Mouse (Mus musculus): ENCODE data around the gene Arpp21. TPM values are rescaled to one million over a fixed set of nuclear protein-coding genes. Genes with fewer than 3 reads are reported as not detected.

Arpp21 gene
- total RNA-seq, 2 experiments from 2014 or later: 705 to 707 TPM

DNA sequence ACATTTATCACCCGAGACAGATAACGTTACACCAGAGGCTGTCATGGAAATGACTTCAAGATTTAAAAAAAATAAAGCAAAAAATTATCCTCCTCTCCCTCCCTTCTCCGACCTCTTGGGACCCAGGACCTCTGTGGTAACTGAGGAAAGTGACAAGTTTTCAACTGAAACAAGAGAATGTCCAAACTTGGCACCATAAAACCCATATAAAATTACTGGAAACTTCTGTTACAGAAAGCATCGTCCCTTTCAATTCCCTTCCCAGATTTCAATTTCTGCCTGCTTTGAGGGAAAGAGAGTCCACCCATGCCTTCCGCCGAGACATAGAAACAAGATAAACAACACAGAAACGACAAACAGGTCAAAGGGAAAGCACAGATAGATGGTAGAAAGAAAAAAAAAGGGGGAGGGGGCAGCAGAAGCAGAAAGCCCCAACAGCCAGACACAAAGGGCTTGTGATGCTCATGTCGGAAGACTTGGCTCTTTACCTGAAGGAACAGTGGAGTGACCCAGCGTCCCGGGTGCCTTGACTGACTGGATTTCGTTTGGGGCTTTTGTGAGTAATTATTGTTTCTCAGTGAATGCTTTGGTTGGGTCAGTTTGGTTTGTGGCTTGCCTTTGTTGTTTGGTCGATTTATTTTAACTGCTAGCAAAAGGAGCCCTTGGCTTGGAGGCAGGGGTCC is 1.8 kb downstream of the Arpp21 start:
- DNase-seq (ENCODE audit: extremely low spot score in 1 of 2, low spot score in 2 of 2): no peak

GRCm38 (mm10) chr9:112233378-112233777 is 2.4 kb downstream of the Arpp21 start:
- intact Hi-C loops (cut with DNase I): loop anchor here (10.0 kb wide), 3 partner anchors 491 to 1411 kb away; no protein-coding TSS in a partner anchor
- no peak for DNase-seq (ENCODE audit: extremely low spot score in 1 of 2, low spot score in 2 of 2)

More for the DNA sequence above, 1.8 kb downstream of the Arpp21 start:
- intact Hi-C loops (cut with DNase I): loop anchor here (10.0 kb wide), 3 partner anchors 491 to 1411 kb away; no protein-coding TSS in a partner anchor

DNA sequence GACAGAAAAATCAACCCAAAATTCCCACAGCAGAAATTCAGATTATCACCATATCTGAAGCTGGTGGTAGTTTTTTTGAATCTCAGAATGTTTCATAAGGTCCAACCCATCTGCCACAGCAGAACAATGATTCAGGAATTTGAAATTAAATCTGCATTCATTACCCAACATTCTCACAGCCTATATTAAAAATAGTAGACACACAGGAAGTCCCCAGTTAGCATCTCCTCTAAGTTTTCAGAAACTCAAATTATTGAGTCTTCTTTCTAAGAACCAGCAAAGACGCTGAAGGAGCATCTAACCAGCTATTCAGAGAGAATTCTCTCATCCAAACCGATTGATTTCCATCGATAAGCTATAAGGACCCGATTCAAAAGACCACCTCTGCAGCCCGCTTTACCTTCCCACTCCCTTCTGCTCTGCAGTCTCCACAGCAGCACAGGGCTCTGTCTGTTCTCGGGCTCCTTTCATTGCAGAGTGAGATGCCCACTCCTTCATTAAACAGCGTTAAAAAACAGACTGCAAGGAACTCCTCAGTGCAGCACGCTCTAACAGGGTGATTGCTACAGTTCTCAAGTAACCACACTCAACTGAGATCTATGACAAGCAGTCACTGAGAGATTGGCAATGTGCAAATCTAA is 3.7 kb downstream of the Arpp21 start:
- intact Hi-C loops (cut with DNase I): loop anchor here (10.0 kb wide), 3 partner anchors 493 to 1413 kb away; no protein-coding TSS in a partner anchor

DNA sequence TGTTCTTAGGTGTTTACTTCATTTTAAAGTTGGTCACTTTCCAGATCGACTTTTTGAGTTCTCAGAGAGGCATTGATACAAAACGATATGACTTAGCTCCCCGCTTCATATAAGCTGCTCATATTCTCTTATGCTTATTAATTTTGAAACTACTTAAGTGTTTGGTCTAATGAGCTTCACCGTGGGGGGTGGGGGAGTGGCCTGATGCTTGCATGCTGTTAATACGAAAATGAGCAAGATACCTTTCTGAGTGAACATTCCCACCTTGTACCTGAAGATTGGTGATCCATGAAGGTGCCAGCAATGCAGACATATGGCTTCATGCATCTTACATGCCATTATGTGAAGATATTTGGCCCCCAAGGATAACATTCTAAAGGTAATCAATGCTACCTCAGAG is 4.4 kb downstream of the Arpp21 start:
- intact Hi-C loops (cut with DNase I): loop anchor here (10.0 kb wide), 3 partner anchors 493 to 1413 kb away; no protein-coding TSS in a partner anchor
- DNase-seq (ENCODE audit: extremely low spot score in 1 of 2, low spot score in 2 of 2): peak in 1 of 2 experiments; percentile 40

More for the DNA sequence above, 3.7 kb downstream of the Arpp21 start:
- DNase-seq (ENCODE audit: extremely low spot score in 1 of 2, low spot score in 2 of 2): no peak

GRCm38 (mm10) chr9:112230716-112231361 is 4.9 kb downstream of the Arpp21 start:
- DNase-seq (ENCODE audit: extremely low spot score in 1 of 2, low spot score in 2 of 2): no peak
- intact Hi-C loops (cut with DNase I): loop anchor here (10.0 kb wide), 3 partner anchors 494 to 1414 kb away; no protein-coding TSS in a partner anchor

DNA sequence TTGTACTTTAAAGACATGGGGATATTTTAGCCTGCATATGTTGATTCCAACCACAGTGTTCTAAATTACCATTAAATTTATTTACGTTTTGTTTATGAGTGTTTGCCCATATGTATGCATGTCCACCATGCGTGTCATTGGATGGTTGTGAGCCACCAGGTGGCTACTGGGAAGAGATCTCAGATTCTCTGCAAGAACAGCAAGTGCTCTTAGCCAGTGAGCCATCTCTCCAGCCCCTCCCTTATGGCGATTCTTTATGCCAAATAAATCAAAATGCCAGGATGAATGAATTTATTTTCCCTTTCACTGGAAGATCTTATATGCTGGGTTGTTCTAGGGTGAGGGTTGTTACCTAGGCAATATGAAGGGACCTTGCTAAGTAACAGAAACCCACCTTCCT is 7.3 kb downstream of the Arpp21 start:
- no peak for DNase-seq (ENCODE audit: extremely low spot score in 1 of 2, low spot score in 2 of 2)
- intact Hi-C loops (cut with DNase I): no loop called here

DNA sequence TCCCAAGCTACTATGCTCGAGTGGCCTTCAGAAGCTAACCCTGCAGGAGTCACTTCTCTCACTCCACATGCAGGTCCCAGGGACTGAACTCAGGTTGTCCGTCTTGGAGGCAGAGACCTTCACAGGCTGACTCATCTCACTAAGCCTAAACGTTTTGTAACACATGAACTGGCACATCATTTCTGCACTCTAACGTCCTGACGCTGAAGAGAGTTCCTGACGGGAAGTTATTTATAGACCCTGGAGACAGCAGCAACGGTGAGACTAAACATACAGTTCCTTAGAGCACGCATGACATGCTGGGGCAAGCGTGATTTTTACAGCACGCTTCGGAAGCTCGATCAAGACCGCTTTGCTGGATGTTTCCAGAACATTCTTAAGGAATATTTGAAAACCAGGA is 8.6 kb downstream of the Arpp21 start:
- no peak for DNase-seq (ENCODE audit: extremely low spot score in 1 of 2, low spot score in 2 of 2)
- intact Hi-C loops (cut with DNase I): no loop called here

DNA sequence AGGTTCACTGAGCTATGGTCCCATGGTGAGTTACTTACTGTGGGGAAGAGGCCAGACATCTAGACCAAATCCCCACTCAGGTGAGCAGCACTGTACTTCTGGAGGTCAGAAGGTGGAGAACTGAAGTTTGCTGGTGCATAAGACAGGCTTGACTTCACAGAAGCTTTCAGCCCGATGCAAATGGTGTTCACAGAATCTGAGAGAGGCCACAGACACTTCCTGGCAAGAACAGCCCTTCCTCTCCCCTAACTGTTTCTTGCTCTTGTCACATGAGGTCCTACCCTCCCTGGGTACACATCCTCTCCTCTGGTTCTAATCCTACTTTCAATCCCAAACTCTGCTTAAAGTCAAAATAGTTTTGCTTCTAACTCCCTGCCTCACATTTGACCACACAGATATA is 9.2 kb downstream of the Arpp21 start:
- intact Hi-C loops (cut with DNase I): no loop called here
- no peak for DNase-seq (ENCODE audit: extremely low spot score in 1 of 2, low spot score in 2 of 2)

- intact Hi-C loops (cut with DNase I): no loop called here
These were observed 10.7 kb downstream of the Arpp21 start for GRCm38 (mm10) chr9:112225046-112225445.

GRCm38 (mm10) chr9:112219372-112219771 is 16.4 kb downstream of the Arpp21 start:
- no peak for DNase-seq (ENCODE audit: extremely low spot score in 1 of 2, low spot score in 2 of 2)
- intact Hi-C loops (cut with DNase I): no loop called here

More at GRCm38 (mm10) chr9:112225046-112225445, 10.7 kb downstream of the Arpp21 start:
- no peak for DNase-seq (ENCODE audit: extremely low spot score in 1 of 2, low spot score in 2 of 2)

- DNase-seq (ENCODE audit: extremely low spot score in 1 of 2, low spot score in 2 of 2): no peak
- intact Hi-C loops (cut with DNase I): no loop called here
These were observed 17.5 kb downstream of the Arpp21 start for GRCm38 (mm10) chr9:112218237-112218636.

GRCm38 (mm10) chr9:112217161-112217560 is 18.6 kb downstream of the Arpp21 start:
- no peak for DNase-seq (ENCODE audit: extremely low spot score in 1 of 2, low spot score in 2 of 2)
- intact Hi-C loops (cut with DNase I): no loop called here

DNA sequence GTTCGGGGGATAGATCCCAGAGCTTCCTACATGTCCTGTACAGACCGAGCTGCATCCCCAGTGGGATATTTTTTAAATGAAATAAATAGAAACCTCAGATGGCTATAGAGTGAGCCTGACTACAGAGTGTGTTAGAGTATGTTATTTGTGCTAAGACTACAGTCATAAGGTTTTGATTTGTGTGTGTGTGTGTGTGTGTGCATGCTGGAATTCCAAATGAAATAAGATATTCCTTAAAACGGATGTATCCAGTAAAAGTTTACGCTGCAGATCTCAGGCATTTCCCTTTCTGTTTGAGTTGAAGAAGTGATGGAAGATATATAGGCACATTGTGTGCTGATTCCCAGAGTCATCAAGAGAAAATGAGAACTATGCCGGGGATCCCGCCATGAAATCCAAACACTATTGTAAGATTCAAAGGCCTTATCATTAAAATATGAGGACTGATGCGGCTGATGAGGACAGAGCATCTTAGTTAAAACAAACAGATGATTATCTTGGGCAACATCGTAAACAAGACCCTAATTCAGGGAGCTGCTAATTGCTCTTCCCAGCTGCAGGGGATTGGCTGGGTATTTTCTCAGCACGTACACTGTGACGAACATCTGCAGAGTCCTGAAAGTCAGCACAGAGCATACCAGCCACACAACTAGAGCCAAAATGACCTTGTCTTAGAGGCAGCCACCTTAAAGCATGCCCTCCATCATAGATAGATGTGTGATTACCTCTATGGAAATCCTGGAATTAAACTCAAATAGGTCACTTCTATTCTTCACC is 20.5 kb downstream of the Arpp21 start:
- DNase-seq (ENCODE audit: extremely low spot score in 1 of 2, low spot score in 2 of 2): no peak
- intact Hi-C loops (cut with DNase I): no loop called here

DNA sequence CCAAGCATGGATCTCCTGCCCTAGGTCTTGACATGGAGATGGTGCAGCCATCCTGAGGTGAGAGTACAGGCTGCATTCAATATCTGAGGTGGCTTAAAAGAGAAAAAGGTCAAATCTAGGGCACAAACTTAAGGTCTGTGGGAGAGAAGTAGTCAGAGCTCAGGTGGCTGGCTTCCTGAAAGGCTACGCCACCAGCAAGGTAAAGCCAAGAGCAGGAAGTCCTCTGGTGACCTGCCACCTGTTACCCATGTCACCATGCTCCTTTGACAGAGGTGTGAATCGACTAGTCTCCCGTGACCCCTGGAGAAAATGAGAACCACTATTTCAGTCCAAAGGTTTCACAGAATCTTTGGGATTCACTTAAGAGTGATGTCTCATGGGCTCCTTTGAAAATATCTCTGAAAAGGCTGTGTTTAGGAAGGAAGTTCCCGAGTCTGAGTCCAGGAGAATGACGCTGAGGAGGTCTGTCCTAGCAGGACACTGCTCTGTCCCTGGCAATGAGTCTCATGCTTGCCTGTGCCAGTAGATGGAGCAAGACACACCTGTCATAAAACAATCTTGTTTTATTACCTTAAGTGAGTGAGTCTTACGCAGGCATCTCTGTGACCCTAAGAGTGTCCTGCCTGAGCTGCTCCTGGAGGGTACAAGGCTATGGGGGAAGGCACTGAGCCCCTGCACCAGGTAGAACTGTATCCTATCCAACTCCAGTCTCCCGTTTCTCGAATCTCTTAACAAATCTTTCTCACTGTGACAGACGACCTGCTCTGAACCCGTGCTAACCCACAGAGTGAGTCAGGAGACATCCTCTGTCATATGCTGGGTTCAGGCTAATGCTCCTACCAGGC is 22.1 kb downstream of the Arpp21 start:
- intact Hi-C loops (cut with DNase I): no loop called here
- DNase-seq (ENCODE audit: extremely low spot score in 1 of 2, low spot score in 2 of 2): no peak

- intact Hi-C loops (cut with DNase I): no loop called here
- no peak for DNase-seq (ENCODE audit: extremely low spot score in 1 of 2, low spot score in 2 of 2)
These were observed 25.9 kb downstream of the Arpp21 start for GRCm38 (mm10) chr9:112209803-112210202.

GRCm38 (mm10) chr9:112207767-112208166 is 28.0 kb downstream of the Arpp21 start:
- DNase-seq (ENCODE audit: extremely low spot score in 1 of 2, low spot score in 2 of 2): peak; percentile 84 to 87
- intact Hi-C loops (cut with DNase I): no loop called here

DNA sequence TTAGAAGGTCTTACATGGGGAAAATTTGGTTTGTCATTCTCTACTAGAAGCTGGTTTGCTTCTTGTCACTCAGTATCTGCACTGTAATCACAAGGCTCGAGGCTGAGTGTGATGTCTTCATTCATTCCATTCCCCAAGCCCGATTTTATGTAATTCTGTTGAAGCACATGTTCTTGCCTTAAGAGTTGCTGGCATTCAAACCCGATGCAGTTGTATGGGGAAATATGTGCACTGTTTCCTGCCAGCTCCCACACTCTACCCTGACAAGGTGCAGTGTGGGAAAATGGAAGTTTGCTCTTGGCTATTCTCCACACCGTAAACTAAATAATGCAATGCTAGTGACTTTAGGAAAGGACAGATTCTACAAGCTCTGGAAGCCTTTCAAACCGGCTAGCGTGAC is 37.4 kb downstream of the Arpp21 start:
- intact Hi-C loops (cut with DNase I): no loop called here
- DNase-seq (ENCODE audit: extremely low spot score in 1 of 2, low spot score in 2 of 2): no peak

GRCm38 (mm10) chr9:112194049-112194448 is 41.7 kb downstream of the Arpp21 start:
- intact Hi-C loops (cut with DNase I): no loop called here
- DNase-seq (ENCODE audit: extremely low spot score in 1 of 2, low spot score in 2 of 2): no peak

Measured in left cerebral cortex, postnatal 10 days (tissue).